Mouse (Mus musculus): Measurements from ENCODE around the gene Psg21. TPM values are rescaled to one million over a fixed set of nuclear protein-coding genes. Genes with fewer than 3 reads are reported as not detected.
"Not testable (repeated sequence)": the region's sequence is repeated elsewhere in the genome, so short reads cannot be mapped to it uniquely, and the experiment has no call there.

The Psg21 gene
- total RNA-seq (2022): not detected

- not testable (repeated sequence) for DNase-seq (ENCODE audit: low spot score)
Measured at GRCm38 (mm10) chr7:18656625-18657024, at the start of gene Psg21. Gene Psg21 (minus strand): TSS chr7:18656725.

DNA sequence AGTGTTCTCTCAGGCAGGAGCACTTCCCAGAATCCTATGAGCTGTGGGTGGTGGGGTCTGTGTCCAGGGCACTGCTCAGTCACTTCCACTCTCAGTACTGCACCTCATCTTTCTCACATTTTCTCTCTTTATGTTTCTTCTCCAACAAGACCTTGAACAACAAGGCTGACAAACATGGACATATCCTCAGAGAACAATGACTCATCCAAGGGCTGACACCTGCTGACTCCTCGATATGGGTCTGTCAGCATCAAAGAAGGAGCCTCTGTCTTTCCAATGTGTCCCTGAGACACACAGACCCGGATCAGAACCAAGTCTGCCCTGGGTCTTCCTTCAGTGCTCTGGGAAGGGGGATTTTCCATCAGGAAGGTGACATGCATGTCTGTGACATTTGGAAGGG lies 29.6 kb upstream of the Psg21 start, which contains the start of gene Psg20:
Psg20 (minus strand) TSS at position 101 of the 400 bp plus-strand sequence.
- no peak for DNase-seq (ENCODE audit: low spot score)

- DNase-seq (ENCODE audit: low spot score): no peak
Measured at GRCm38 (mm10) chr7:18685586-18685985, 29.1 kb upstream of the Psg21 start.

GRCm38 (mm10) chr7:18679772-18680171 lies 23.2 kb upstream of the Psg21 start:
- no peak for DNase-seq (ENCODE audit: low spot score)

DNA sequence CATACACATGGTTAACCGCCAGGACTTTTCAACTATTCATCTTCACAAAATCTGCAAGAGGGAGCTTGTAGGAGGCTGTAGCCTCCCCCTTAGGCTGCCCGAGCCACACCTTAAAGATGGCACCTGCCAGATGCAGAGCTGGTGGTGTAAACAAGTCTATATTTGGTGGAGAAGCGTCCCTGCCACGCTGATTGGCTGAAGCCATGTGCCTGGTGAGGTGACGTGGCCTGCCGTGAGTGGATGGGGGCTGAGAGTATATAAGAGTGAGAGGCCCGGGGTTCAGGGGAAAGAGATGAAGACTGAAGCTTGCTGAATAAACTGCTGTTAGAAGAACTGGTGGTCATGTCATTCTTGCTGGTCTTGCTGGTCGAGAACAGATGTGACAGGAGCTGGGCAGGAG lies 29.6 kb downstream of the Psg21 start:
- DNase-seq (ENCODE audit: low spot score): not testable (repeated sequence)

GRCm38 (mm10) chr7:18616401-18616800 lies 40.1 kb downstream of the Psg21 start, which contains the start of gene Psg23:
Gene Psg23 (minus strand): TSS chr7:18616501.
- not testable (repeated sequence) for DNase-seq (ENCODE audit: low spot score)

Other genes starting within 250 kb of the Psg21 start
- not detected for gene Psg28, start 224.7 kb downstream of the Psg21 start, total RNA-seq (2022)
- gene Psg26, start 172.5 kb downstream of the Psg21 start, total RNA-seq (2022): not detected
- gene Psg25, start 124.5 kb downstream of the Psg21 start, total RNA-seq (2022): not detected
- gene Psg27, start 89.4 kb downstream of the Psg21 start, total RNA-seq (2022): not detected
- not detected for gene Psg23, start 40.2 kb downstream of the Psg21 start, total RNA-seq (2022)
- gene Psg20, start 29.5 kb upstream of the Psg21 start, total RNA-seq (2022): not detected
- gene Psg22, start 61.4 kb upstream of the Psg21 start, total RNA-seq (2022): not detected
- gene Psg19, start 141.8 kb upstream of the Psg21 start, total RNA-seq (2022): not detected
- not detected for gene Psg17, start 164.9 kb upstream of the Psg21 start, total RNA-seq (2022)
- 1 to 10 TPM; 5.7 to 7.5 (median 7.0) TPM for gene Mill2, start 183.2 kb upstream of the Psg21 start, total RNA-seq (2022)
- 1 to 10 TPM; 1.1 to 6.7 (median 1.6) TPM for gene Pglyrp1, start 214.6 kb upstream of the Psg21 start, total RNA-seq (2022)

Measured in heart, adult 8-10 months (tissue).